Mouse (Mus musculus) kidney, postnatal 14 days (tissue): ENCODE measurements around the gene Ltbp3.
A peak's percentile ranks its signal among the peaks of the same experiment; 100 is the strongest.

Source experiments
- DNase-seq: peaks from one replicate; pipeline ENCODE4 v3.0.0; 2022; ENCODE audit warnings: mixed read lengths

The Ltbp3 gene

DNA sequence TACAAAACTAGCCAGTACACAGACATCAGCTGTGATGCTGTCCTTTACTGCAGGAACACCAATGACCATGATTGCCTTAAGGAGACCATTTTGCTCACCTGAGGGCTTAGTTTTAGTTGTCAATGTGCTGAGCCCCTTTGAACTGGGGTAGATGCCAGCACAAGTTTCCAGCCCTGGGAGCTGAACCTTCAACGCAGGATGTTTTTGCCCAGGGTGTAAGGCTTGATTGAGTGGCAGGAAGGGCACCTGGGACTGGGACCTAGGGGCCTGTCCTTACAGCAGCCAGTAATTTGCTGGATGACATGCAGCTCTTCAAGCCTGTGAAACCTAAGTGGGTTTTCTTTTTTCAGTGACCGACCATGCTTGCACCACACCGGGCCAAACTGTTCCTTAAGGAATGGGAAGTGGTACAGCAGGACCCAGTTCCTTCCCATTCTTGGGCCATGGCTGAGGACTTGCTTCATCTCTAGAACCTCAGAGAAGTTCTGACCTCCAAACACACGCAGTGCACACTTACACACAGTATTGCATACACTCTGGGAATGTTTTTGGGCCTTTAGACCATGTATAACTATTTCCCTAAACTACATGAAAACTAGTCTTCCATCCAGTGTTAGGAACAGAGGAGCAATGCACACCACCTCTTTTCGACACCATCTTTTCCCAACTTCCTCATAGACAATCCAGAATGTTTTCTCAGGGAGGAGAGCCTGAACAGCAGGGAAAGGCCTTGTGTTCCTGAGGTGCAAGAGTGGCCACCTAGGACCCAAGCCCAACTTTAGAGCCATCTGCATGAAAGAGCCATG, 54.3 kb downstream of the Ltbp3 start:
- DNase-seq = peak; percentile 56

DNA sequence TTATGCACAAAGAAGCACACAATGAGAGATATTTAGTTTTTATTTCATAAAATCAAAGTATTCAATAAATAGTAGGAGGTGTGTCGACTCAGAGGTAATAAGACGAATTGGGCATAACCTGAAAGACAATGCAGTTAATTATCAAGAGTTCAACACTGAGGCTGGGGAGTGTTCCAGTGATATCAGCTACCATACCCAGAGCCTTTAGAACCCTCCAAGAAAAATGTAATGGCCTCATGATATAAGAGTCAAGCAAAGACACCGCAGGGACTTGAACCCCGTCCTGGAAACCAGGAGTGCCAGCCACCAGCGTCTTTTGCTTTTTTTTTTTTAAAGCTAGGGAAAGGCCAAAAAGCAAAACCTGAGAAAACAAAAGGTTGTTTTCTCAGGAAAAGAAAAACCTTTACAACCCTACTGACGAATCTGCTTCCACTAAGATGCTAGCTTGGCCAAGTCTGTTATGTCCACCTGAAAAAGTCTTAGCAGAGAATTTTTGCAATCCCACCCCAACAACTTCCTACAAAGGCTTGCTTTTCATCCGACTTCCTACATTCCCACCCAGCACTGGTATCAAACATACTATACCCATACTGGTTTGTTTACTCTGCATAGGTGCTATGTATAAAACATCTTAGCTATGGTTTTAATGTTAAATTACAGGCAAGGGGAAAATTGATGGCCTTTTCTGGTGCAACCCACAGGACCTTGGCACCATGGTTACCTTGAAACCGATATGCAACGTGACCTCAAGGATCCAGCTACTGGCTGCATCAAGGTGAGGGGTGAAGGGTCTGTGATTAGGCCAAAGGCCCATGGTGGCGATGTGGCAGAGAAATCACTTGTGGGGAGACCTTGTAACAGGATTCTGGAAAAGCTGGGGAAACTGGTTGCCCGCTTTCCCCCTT, 55.2 kb downstream of the Ltbp3 start:
- no peak for DNase-seq

GRCm38 (mm10) chr19:5796573-5797111, 55.9 kb downstream of the Ltbp3 start:
- no peak for DNase-seq

DNA sequence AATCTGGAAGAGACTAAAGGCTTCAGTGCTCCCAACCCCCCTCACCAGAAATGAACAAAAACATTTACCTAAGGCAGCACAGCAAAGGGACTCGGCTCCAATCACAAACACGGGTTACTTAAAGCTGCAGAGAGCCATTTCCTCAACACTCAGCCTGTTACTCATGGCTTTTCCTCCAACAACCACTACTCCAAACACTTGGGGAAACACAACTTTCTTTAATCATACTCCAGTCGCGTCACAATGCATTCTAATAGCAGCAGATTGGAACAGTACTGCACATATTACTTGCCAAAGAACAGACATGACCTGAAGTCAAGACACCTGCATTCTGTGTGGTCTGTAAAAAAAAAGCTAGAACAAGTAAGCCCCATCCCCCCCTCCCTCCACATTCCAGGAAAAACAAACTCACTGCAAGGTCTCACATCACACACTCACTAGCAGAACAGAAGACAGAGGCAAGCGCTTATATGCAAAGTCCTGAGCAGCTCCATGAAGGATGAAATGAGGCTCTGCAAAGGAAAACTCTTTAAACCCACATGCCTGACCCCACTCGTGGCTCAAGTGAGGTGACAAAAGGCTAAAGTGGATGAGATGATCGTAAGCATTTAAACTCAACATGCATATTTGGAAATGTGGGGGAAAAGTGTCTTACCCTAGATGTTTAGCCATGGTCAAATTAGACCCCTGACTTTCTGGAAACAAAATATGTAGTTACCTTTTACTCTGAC, 56.8 kb downstream of the Ltbp3 start:
- DNase-seq = no peak

DNA sequence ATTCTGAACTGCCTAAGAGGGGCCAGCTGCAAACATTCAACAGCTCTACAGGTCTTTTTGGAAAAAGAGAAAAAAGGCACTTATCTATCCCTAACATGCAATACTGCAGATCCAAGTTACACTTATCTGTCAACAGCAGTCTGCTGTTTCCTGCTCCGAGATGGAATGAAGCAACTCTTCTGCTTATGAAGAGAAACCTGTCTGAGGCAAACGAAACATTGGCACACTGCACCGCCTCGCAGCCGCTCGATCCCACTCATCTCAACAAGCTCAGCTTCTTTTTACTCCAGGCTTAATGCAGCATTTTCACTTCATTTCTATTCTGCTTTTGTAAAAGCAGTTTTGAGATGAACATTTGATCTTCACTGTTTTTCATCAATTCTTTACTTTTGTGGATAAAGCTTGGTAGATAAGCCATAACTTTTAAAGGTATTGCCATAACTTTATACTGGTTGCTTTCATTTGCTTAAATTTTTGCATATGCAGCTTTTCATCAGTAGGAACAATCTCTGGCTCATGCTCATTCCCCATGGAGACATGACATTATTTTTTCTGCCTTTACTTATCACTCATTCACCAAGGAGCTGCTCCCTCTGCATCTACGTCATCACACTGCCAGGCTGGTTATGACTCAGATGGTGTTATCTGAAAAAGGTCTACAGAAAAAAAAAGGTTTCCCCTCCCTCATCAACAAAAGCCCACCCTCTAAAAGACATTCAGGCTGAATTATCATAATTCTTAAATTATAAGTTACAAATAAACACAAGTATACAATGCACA, 58.2 kb downstream of the Ltbp3 start:
- DNase-seq = no peak

DNA sequence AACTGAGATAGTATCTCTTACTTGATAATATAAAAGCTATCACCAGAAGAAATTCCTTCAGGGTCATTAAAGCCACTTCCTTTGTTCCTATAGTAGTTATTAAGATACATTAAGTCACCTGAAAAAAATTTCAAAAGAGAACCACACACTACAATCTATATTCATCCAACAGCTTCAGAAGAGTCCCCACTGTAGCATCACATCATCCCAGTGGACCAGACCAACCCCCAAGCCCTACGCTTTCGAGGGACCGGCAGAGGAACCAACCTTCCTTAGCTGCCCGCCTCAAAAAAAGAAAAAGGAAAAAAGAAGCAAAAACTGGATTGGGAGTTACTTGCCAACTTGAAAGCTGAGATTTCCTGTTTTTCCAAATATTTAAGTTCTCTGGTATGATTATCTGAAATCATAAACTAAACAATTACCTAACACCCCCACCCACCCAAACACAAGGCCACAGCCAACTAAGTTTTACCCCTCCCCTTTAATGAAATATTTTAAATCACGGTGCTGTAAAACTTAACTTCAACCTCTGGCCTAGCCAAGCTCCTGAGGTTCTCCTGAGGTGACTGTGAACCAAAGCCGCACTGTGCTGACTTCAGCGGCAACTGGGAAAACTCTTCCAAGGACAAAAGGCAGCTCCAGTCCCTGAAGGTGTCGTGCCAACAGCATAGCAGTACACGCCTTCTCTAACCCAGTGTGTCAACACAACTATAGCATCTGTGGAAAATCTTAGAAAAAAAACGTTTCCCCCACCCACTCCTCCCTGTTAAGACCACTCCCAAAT, 59.1 kb downstream of the Ltbp3 start:
- no peak for DNase-seq

GRCm38 (mm10) chr19:5800350-5800631, 59.6 kb downstream of the Ltbp3 start:
- DNase-seq = no peak

- DNase-seq = no peak
These were observed 60.1 kb downstream of the Ltbp3 start for GRCm38 (mm10) chr19:5800632-5801431.

DNA sequence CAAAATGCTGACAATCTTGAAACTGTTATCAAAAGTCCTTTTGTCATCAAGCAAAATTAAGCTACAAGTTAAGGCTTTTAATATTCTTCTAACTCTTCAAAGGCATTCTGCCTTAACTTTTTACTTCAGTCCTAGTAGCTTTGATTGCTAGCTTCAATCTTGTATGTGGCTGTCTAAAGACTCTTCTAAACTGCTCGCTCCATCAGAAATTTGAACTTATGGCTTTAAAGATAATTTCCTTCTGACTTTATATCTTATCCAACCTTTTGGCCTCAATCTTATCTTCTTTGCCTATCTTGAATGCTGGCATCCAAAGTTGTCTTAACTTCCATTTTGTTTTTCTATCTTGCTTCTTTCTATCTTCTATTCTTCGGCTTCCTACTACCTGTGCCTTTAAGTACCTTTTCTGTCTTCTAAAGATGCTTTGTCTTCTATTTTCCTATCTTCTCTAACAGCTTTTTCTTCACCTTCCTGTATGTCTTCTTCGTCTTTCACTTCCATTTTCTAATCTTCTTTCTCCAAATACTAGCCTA, 60.8 kb downstream of the Ltbp3 start:
- DNase-seq = no peak

DNA sequence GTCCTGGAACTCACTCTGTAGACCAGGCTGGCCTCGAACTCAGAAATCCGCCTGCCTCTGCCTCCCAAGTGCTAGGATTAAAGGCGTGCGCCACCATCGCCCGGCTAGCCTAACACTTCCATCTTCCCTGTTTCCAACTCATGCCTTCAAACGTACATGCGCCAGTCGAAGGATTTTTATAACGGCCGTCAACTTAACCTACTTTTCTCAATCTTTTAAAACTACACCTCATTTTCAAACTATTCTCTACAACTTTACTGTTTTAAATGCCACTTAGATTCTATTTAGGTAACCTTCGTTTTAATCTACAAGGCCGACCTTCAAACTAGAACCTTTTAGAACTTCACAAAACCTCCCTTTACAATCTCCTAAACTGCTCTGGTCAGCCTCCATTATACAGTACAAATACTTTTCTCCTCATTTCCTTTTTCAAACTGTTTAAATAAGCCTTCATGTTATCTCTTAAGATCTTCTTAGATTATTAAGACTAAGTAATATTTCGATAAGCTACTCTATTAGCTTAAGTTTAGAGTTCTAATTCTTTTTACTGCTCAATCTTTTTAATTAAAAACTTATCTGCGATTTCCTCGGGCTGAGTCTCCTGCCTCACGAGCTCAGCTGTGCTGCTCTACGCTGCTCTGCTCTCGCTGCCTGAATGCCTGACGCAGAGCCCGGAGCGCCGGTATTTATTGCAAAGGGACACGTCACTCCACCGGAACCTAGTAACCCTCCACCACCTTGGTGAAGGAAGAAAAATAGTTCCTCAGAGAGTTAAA, 61.5 kb downstream of the Ltbp3 start:
- peak; percentile 97 for DNase-seq

- DNase-seq = no peak
These were observed 62.0 kb downstream of the Ltbp3 start for GRCm38 (mm10) chr19:5802787-5803040.

DNA sequence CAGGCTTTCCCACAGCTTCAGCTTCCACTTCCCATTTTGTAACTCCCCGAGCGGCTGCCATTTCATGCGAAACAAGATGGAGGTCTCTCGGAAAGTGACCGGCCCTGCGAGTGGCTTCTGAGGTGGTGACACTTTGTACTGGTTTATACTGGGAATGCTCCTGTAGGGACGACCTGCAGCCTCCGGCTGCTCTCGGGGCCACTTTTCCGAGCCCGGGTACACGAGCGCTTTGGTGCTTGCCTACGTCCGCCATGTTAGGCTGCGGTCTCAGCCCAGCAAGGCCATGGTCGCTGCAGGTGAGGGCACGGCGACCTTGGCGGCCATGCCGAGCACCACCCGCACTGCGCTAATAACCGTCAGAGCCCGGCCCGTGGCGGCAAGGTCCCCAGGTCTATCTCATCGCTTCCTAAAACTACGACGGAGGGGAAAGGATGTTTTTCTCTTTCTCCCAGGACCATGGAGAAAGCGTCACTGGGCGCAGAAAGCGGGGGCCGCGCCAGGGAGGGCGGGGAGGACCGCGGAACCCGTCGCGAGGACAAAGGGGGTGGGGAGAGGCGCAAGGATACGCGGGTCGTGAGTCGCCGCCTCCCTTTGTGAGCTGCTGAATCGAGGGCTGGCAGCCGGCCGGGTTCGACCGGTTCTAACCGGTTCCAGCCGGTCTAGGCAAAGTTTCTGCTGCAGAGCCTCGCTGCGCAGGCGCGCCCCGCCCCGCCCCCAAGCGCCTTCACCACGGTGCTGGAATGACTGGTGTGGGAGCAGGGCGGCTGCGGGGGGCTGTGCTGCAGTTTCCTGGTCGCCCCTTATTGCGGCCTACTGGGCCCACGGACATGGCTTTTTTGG, 62.6 kb downstream of the Ltbp3 start:
- peak; percentile 100 for DNase-seq

DNA sequence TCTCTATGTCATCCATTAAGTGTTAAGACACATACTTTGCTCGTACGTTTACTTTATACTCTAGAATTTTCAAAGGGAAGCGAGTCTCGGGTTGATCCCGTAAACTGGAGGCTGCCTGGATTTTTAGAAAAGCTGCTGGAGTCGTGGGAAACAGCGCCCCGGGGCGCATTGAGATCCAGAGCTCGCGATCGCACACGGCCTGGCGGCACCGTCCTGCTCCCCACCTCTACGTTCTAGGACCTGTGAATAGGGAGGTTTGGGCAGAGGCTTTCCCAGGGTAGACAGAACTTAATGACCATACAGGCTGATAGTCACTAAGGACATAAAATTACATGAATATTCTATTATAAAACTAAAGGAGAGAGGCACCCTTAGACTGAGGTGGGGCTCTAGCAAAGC, 63.2 kb downstream of the Ltbp3 start:
- no peak for DNase-seq

- no peak for DNase-seq
These were observed 63.7 kb downstream of the Ltbp3 start for GRCm38 (mm10) chr19:5804371-5804899.

- DNase-seq = peak; percentile 85
These were observed 65.5 kb downstream of the Ltbp3 start for GRCm38 (mm10) chr19:5806051-5806808.

GRCm38 (mm10) chr19:5806809-5807205, 66.1 kb downstream of the Ltbp3 start:
- no peak for DNase-seq

- no peak for DNase-seq
These were observed 67.0 kb downstream of the Ltbp3 start for GRCm38 (mm10) chr19:5807740-5808139.
